Mouse (Mus musculus): ENCODE data around the gene Ccnq. TPM values are rescaled to one million over a fixed set of nuclear protein-coding genes. Genes with fewer than 3 reads are reported as not detected.

The Ccnq gene
- polyA plus RNA-seq, 1 experiment from 2014 or later = 33.4 TPM

DNA sequence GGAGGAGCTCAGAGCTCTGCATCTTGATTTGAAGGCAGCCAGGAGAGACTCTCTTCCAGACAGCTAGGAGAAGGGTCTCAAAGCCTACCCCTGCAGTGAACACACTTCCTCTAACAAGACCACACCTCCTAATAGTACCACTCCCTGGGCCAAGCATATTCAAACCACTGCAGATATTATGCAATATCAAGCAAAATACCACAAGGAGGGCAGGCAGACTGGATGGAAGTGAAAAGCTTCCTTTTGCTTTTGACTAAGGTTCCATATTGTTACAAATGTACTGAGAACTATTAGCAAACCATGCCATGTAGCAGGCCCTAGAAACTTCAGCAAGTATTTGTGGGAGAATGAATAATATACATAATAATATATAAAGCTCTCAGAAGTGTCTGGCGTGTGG lies 16.4 kb downstream of the Ccnq start:
- H3K4me3 ChIP-seq (ENCODE audit: low read depth, low read length) = no peak overlapping the region
- H3K9me3 ChIP-seq (ENCODE audit: control insufficient read depth) = no peaks in the 10 kb centered on the region
- H3K27ac ChIP-seq (ENCODE audit: low read depth, low read length) = no peak overlapping the region
- no peak overlapping the region for H3K4me2 ChIP-seq (replicated peaks; ENCODE audit: low read depth)
- TF ChIP-seq CTCF (IDR thresholded peaks at IDR 0.05; ENCODE audit: low read depth) = no peak
- 87% methylated on average over 1 of the region's 1 CpGs for WGBS
- no peaks in the 10 kb centered on the region for H3K4me1 ChIP-seq (replicated peaks; ENCODE audit: control insufficient read depth, insufficient read depth, low read length)
- no peaks in the 10 kb centered on the region for H3K27me3 ChIP-seq (replicated peaks; ENCODE audit: control insufficient read depth, insufficient read depth, low read length)
- no peak overlapping the region for H3K9ac ChIP-seq (ENCODE audit: low read depth, low read length)
- no peaks in the 10 kb centered on the region for H3K36me3 ChIP-seq (ENCODE audit: control insufficient read depth, insufficient read depth)
- ATAC-seq = no peak

- no peak overlapping the region for H3K4me2 ChIP-seq (replicated peaks; ENCODE audit: low read depth)
- no peak for ATAC-seq
- no peak overlapping the region for H3K4me3 ChIP-seq (ENCODE audit: low read depth, low read length)
- H3K9ac ChIP-seq (ENCODE audit: low read depth, low read length) = no peak overlapping the region
- no peaks in the 10 kb centered on the region for H3K4me1 ChIP-seq (replicated peaks; ENCODE audit: control insufficient read depth, insufficient read depth, low read length)
- WGBS = 73% methylated on average over 6 of the region's 6 CpGs
- no peak for TF ChIP-seq CTCF (IDR thresholded peaks at IDR 0.05; ENCODE audit: low read depth)
- H3K27ac ChIP-seq (ENCODE audit: low read depth, low read length) = no peak overlapping the region
- no peaks in the 10 kb centered on the region for H3K36me3 ChIP-seq (ENCODE audit: control insufficient read depth, insufficient read depth)
- no peaks in the 10 kb centered on the region for H3K9me3 ChIP-seq (ENCODE audit: control insufficient read depth)
- no peaks in the 10 kb centered on the region for H3K27me3 ChIP-seq (replicated peaks; ENCODE audit: control insufficient read depth, insufficient read depth, low read length)
These were observed 18.9 kb downstream of the Ccnq start for GRCm38 (mm10) chr11:78732619-78733018.

GRCm38 (mm10) chr11:78730902-78731301 lies 20.6 kb downstream of the Ccnq start:
- Histone ChIP-seq H3K9me3 (ENCODE audit: control insufficient read depth) (no peaks in the 10 kb centered on the region), H3K4me2 (replicated peaks; ENCODE audit: low read depth) (no peak overlapping the region), H3K9ac (ENCODE audit: low read depth, low read length) (no peak overlapping the region), H3K4me3 (ENCODE audit: low read depth, low read length) (no peak overlapping the region), H3K27ac (ENCODE audit: low read depth, low read length) (no peak overlapping the region), H3K4me1 (replicated peaks; ENCODE audit: control insufficient read depth, insufficient read depth, low read length) (no peaks in the 10 kb centered on the region), H3K27me3 (replicated peaks; ENCODE audit: control insufficient read depth, insufficient read depth, low read length) (no peaks in the 10 kb centered on the region), H3K36me3 (ENCODE audit: control insufficient read depth, insufficient read depth) (no peaks in the 10 kb centered on the region)
- 14% methylated on average over 2 of the region's 2 CpGs for WGBS
- no peak for TF ChIP-seq CTCF (IDR thresholded peaks at IDR 0.05; ENCODE audit: low read depth)
- ATAC-seq = no peak

- Histone ChIP-seq H3K4me2 (replicated peaks; ENCODE audit: low read depth) (no peak overlapping the region), H3K27me3 (replicated peaks; ENCODE audit: control insufficient read depth, insufficient read depth, low read length) (no peaks in the 10 kb centered on the region), H3K36me3 (ENCODE audit: control insufficient read depth, insufficient read depth) (no peaks in the 10 kb centered on the region), H3K9me3 (ENCODE audit: control insufficient read depth) (no peaks in the 10 kb centered on the region), H3K4me1 (replicated peaks; ENCODE audit: control insufficient read depth, insufficient read depth, low read length) (no peaks in the 10 kb centered on the region), H3K27ac (ENCODE audit: low read depth, low read length) (no peak overlapping the region), H3K9ac (ENCODE audit: low read depth, low read length) (no peak overlapping the region), H3K4me3 (ENCODE audit: low read depth, low read length) (no peak overlapping the region)
- no peak for ATAC-seq
- 62% methylated on average over 4 of the region's 4 CpGs for WGBS
- no peak for TF ChIP-seq CTCF (IDR thresholded peaks at IDR 0.05; ENCODE audit: low read depth)
These were observed 23.5 kb downstream of the Ccnq start for GRCm38 (mm10) chr11:78728041-78728440.

GRCm38 (mm10) chr11:78726366-78726765 lies 25.2 kb downstream of the Ccnq start:
- Histone ChIP-seq H3K4me1 (replicated peaks; ENCODE audit: control insufficient read depth, insufficient read depth, low read length) (no peaks in the 10 kb centered on the region), H3K4me3 (ENCODE audit: low read depth, low read length) (no peak overlapping the region), H3K27me3 (replicated peaks; ENCODE audit: control insufficient read depth, insufficient read depth, low read length) (no peaks in the 10 kb centered on the region), H3K36me3 (ENCODE audit: control insufficient read depth, insufficient read depth) (no peaks in the 10 kb centered on the region), H3K9ac (ENCODE audit: low read depth, low read length) (no peak overlapping the region), H3K27ac (ENCODE audit: low read depth, low read length) (no peak overlapping the region), H3K4me2 (replicated peaks; ENCODE audit: low read depth) (no peak overlapping the region), H3K9me3 (ENCODE audit: control insufficient read depth) (no peaks in the 10 kb centered on the region)
- WGBS = 68% methylated on average over 3 of the region's 3 CpGs
- no peak for ATAC-seq
- no peak for TF ChIP-seq CTCF (IDR thresholded peaks at IDR 0.05; ENCODE audit: low read depth)

DNA sequence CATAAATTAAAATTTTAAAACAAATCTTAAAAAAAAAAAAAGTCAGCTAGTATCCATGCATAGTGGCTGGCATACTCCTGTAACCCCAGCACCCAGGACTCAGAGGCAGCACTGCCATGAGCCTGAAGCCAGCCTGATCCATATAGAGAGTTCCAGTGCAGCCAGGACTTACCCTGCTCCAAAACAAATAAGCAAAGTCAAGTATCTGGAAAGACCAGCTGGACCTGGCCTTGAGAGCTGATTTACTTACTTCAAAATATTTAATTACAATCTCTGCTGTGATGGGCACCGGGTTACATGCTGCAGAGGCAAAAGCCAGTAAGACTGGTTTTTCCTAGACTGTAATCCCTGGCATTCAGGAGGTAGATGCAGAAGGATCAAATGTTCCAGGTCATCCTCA lies 26.7 kb downstream of the Ccnq start:
- H3K4me2 ChIP-seq (replicated peaks; ENCODE audit: low read depth) = no peak overlapping the region
- no peaks in the 10 kb centered on the region for H3K27me3 ChIP-seq (replicated peaks; ENCODE audit: control insufficient read depth, insufficient read depth, low read length)
- H3K36me3 ChIP-seq (ENCODE audit: control insufficient read depth, insufficient read depth) = no peaks in the 10 kb centered on the region
- no peaks in the 10 kb centered on the region for H3K9me3 ChIP-seq (ENCODE audit: control insufficient read depth)
- 37% methylated on average over 1 of the region's 1 CpGs for WGBS
- TF ChIP-seq CTCF (IDR thresholded peaks at IDR 0.05; ENCODE audit: low read depth) = no peak
- ATAC-seq = no peak
- no peak overlapping the region for H3K9ac ChIP-seq (ENCODE audit: low read depth, low read length)
- no peaks in the 10 kb centered on the region for H3K4me1 ChIP-seq (replicated peaks; ENCODE audit: control insufficient read depth, insufficient read depth, low read length)
- no peak overlapping the region for H3K4me3 ChIP-seq (ENCODE audit: low read depth, low read length)
- no peak overlapping the region for H3K27ac ChIP-seq (ENCODE audit: low read depth, low read length)

- WGBS = 67% methylated on average over 2 of the region's 2 CpGs
- TF ChIP-seq CTCF (IDR thresholded peaks at IDR 0.05; ENCODE audit: low read depth) = no peak
- no peaks in the 10 kb centered on the region for H3K4me1 ChIP-seq (replicated peaks; ENCODE audit: control insufficient read depth, insufficient read depth, low read length)
- H3K27me3 ChIP-seq (replicated peaks; ENCODE audit: control insufficient read depth, insufficient read depth, low read length) = no peaks in the 10 kb centered on the region
- no peaks in the 10 kb centered on the region for H3K36me3 ChIP-seq (ENCODE audit: control insufficient read depth, insufficient read depth)
- H3K4me3 ChIP-seq (ENCODE audit: low read depth, low read length) = no peak overlapping the region
- no peaks in the 10 kb centered on the region for H3K9me3 ChIP-seq (ENCODE audit: control insufficient read depth)
- H3K4me2 ChIP-seq (replicated peaks; ENCODE audit: low read depth) = no peak overlapping the region
- H3K27ac ChIP-seq (ENCODE audit: low read depth, low read length) = no peak overlapping the region
- ATAC-seq = no peak
- H3K9ac ChIP-seq (ENCODE audit: low read depth, low read length) = no peak overlapping the region
These were observed 30.1 kb downstream of the Ccnq start for GRCm38 (mm10) chr11:78721419-78721818.
